Mouse (Mus musculus) embryonic facial prominence, embryonic 15.5 days (tissue): ENCODE results near the gene 1700037H04Rik. TPM values are rescaled to one million over a fixed set of nuclear protein-coding genes. Genes with fewer than 3 reads are reported as not detected.

Experiments
- ATAC-seq: fragments of 200-750 bp; cut with Nextera tagmentation; 2 replicates; pipeline ENCODE4 v1.8.0; 2017; ENCODE audit warnings: low read depth, moderate TSS enrichment; ENCODE audit not compliant: insufficient number of reproducible peaks, low FRiP score, low TSS enrichment
- H3K27ac ChIP-seq: fragments of 300-500 bp; sonication (generic); replicated peaks from 2 replicates; pipeline ENCODE4 v1.5.1; 2015; ENCODE audit warnings: mild to moderate bottlenecking, inconsistent platforms
- H3K27me3 ChIP-seq: fragments of 300-500 bp; sonication (generic); 2 replicates; pipeline ENCODE4 v1.6.1; 2015; ENCODE audit warnings: inconsistent platforms
- H3K36me3 ChIP-seq: fragments of 300-500 bp; sonication (generic); 2 replicates; pipeline ENCODE4 v1.6.1; 2015; ENCODE audit warnings: mild to moderate bottlenecking, inconsistent platforms
- H3K4me1 ChIP-seq: fragments of 300-500 bp; sonication (generic); 2 replicates; pipeline ENCODE4 v1.6.1; 2015; ENCODE audit warnings: inconsistent platforms
- H3K4me2 ChIP-seq: fragments of 300-500 bp; sonication (generic); replicated peaks from 2 replicates; pipeline ENCODE4 v1.6.1; 2015; ENCODE audit warnings: mild to moderate bottlenecking, inconsistent platforms
- H3K4me3 ChIP-seq: fragments of 300-500 bp; sonication (generic); replicated peaks from 2 replicates; pipeline ENCODE4 v1.5.1; 2015; ENCODE audit warnings: mild to moderate bottlenecking, inconsistent platforms
- H3K9ac ChIP-seq: fragments of 300-500 bp; sonication (generic); 2 replicates; pipeline ENCODE4 v1.6.1; 2015; ENCODE audit warnings: inconsistent platforms
- H3K9me3 ChIP-seq: fragments of 300-500 bp; sonication (generic); replicated peaks from 2 replicates; pipeline ENCODE4 v1.6.1; 2016; ENCODE audit warnings: inconsistent platforms
- WGBS: fragments of 180-500 bp; shearing (Covaris S2); methylation state at CpG from one replicate; pipeline ENCODE4 v1.1.7; 2015; 5-methylcytosine and 5-hydroxymethylcytosine counted together
- polyA plus RNA-seq: library from polyadenylated mRNA; unstranded; fragments of >200 nt; fragmentation: Nextera tagmentation; extraction: Ambion mirVana; gene quantifications from 2 replicates; pipeline ENCODE4 v1.2.1, GENCODE M21; 2015

The 1700037H04Rik gene
- polyA plus RNA-seq, 1 experiment from 2014 or later = 67.3 TPM

- 59% methylated on average over 7 of the region's 7 CpGs for WGBS
- no peak overlapping the region for H3K9ac ChIP-seq
- H3K4me3 ChIP-seq = no peak overlapping the region
- H3K4me1 ChIP-seq = peaks cover 16% of the 10 kb centered on the region
- no peaks in the 10 kb centered on the region for H3K9me3 ChIP-seq
- H3K4me2 ChIP-seq = no peak overlapping the region
- H3K27me3 ChIP-seq = no peaks in the 10 kb centered on the region
- H3K36me3 ChIP-seq = no peaks in the 10 kb centered on the region
- no peak for ATAC-seq
- H3K27ac ChIP-seq = peak overlapping the region; percentile 58
Observed at GRCm38 (mm10) chr2:131163924-131164323, 4.0 kb upstream of the 1700037H04Rik start.

GRCm38 (mm10) chr2:131160671-131161111, 810 bp upstream of the 1700037H04Rik start:
- ATAC-seq = peak; percentile 6; the same call in 1 of the 2 replicates
- peak overlapping the region; percentile 95 for H3K27ac ChIP-seq

DNA sequence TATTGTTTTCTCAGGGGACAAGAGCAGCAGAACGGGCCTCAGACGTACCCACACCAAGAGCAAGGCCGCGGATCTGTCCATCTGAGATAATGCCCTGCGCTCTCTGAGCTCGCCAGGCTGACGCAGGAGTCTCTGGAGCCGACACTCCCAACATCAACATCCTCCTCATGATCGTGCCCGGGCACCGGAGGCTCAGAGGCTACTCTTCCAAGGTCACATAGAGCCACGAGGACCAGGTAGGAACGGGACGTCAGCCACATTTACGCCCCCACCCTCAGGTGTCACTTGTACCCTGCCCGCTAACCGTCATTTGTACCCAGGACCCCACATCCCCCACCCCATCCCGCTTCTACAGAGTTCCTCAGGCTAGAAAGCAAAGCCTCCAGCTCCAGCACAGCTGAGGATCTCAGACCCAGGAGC, 380 bp downstream of the 1700037H04Rik start:
- no peaks in the 10 kb centered on the region for H3K27me3 ChIP-seq
- H3K4me1 ChIP-seq = peaks cover 20% of the 10 kb centered on the region
- peak; percentile 48 for ATAC-seq
- peaks cover 6% of the 10 kb centered on the region; the same call in 1 of the 2 replicates for H3K36me3 ChIP-seq
- peak overlapping the region; percentile 77 for H3K4me3 ChIP-seq
- H3K9me3 ChIP-seq = no peaks in the 10 kb centered on the region
- WGBS = under 1% methylated on average over 18 of the region's 18 CpGs
- H3K4me2 ChIP-seq = peak overlapping the region; percentile 93
- H3K27ac ChIP-seq = peak overlapping the region; percentile 95
- peak overlapping the region; percentile 90 for H3K9ac ChIP-seq

More at GRCm38 (mm10) chr2:131160671-131161111, 810 bp upstream of the 1700037H04Rik start:
- peak overlapping the region; percentile 93 for H3K4me2 ChIP-seq
- WGBS = under 1% methylated on average over 17 of the region's 17 CpGs
- peaks cover under 1% of the 10 kb centered on the region; the same call in 1 of the 2 replicates for H3K36me3 ChIP-seq
- H3K4me3 ChIP-seq = peak overlapping the region; percentile 77
- H3K9me3 ChIP-seq = no peaks in the 10 kb centered on the region
- no peaks in the 10 kb centered on the region for H3K27me3 ChIP-seq
- peak overlapping the region; percentile 60 for H3K9ac ChIP-seq
- peaks cover 20% of the 10 kb centered on the region for H3K4me1 ChIP-seq

DNA sequence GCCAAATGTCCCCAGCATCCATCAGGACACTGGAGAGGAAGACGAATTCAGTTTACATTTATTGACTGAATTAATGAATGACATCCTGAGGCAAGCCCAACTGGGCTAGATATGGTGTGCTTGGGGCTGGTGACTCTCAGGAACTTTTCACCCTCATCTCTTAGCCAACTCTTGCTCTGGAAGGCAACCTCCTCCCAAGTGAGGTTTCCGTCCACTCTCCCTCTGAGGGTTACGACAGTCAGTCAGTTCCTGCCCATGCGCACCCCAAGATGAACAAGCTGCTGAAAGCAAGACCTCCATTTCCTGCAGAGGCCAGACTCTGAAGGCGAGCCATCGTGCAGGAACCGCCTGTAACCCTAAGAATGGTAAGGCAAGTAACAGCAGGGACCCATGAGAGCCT, 2.9 kb downstream of the 1700037H04Rik start:
- no peak overlapping the region for H3K9ac ChIP-seq
- no peak overlapping the region for H3K27ac ChIP-seq
- no peak overlapping the region for H3K4me3 ChIP-seq
- H3K36me3 ChIP-seq = peaks cover 11% of the 10 kb centered on the region; the same call in 1 of the 2 replicates
- H3K4me1 ChIP-seq = peaks cover 17% of the 10 kb centered on the region
- no peaks in the 10 kb centered on the region for H3K27me3 ChIP-seq
- H3K4me2 ChIP-seq = no peak overlapping the region
- no peak for ATAC-seq
- WGBS = 91% methylated on average over 7 of the region's 7 CpGs
- no peaks in the 10 kb centered on the region for H3K9me3 ChIP-seq

DNA sequence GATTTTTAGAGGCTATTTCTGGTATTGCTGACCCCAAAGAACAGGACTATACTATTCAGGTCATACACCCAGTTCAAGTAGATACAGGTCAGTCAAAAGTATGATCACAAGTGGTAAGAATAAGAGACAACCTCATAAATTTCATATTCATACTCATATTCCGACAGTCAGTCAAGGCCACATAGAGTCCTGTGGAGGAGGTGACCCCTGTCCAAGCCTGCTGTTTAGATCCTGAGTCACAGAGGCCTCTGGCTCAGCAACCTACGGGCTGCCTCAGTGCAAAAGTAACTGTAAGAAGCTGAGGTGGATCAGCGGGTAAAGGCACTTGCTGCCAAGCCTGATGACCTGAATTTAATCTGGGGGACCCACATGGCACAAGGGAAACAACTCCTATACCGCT, 5.8 kb downstream of the 1700037H04Rik start:
- 91% methylated on average over 4 of the region's 4 CpGs for WGBS
- no peaks in the 10 kb centered on the region for H3K9me3 ChIP-seq
- ATAC-seq = no peak

DNA sequence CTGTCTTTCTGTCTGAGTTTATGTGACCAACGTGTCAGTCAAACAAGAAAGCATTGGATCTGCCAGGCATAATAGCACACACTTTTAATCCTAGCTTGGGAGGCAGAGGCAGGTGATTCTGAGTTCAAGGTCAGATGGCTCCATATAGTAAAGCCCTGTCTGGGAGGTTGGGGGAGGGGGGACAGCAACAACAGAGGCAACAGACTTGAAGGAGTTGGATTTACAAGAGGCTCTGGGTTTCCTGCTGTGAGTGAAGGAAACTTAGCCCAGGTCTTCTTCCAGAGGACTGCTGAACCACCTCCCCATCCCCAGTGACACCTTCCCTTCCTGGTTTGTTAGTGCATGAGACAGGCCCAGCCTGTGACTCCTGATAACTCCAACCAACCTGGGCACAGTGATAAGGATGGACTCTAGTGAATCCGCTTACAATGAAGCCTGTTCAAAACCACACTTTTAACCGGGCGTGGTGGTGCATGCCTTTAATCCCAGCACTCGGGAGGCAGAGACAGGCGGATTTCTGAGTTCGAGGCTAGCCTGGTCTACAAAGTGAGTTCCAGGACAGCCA, 7.6 kb downstream of the 1700037H04Rik start:
- Histone ChIP-seq H3K27ac (no peak overlapping the region), H3K9ac (no peak overlapping the region), H3K4me2 (no peak overlapping the region), H3K9me3 (no peaks in the 10 kb centered on the region), H3K36me3 (peaks cover 48% of the 10 kb centered on the region), H3K27me3 (no peaks in the 10 kb centered on the region), H3K4me1 (no peaks in the 10 kb centered on the region; the same call in 1 of the 2 replicates), H3K4me3 (no peak overlapping the region)
- no peak for ATAC-seq
- whole genome bisulfite sequencing = 91% methylated on average over 7 of the region's 7 CpGs

More for the DNA sequence above, 5.8 kb downstream of the 1700037H04Rik start:
- no peaks in the 10 kb centered on the region for H3K27me3 ChIP-seq
- H3K27ac ChIP-seq = no peak overlapping the region
- no peak overlapping the region for H3K4me3 ChIP-seq
- H3K4me1 ChIP-seq = peaks cover 8% of the 10 kb centered on the region
- H3K36me3 ChIP-seq = peaks cover 30% of the 10 kb centered on the region
- H3K4me2 ChIP-seq = no peak overlapping the region
- no peak overlapping the region for H3K9ac ChIP-seq

- Histone ChIP-seq H3K9ac (no peak overlapping the region), H3K9me3 (no peaks in the 10 kb centered on the region), H3K4me3 (no peak overlapping the region), H3K36me3 (peaks cover 72% of the 10 kb centered on the region), H3K4me2 (no peak overlapping the region), H3K27ac (no peak overlapping the region), H3K27me3 (no peaks in the 10 kb centered on the region), H3K4me1 (no peaks in the 10 kb centered on the region)
- 99% methylated on average over 3 of the region's 3 CpGs for WGBS
- ATAC-seq = no peak
Observed at GRCm38 (mm10) chr2:131149254-131149578, 10.7 kb downstream of the 1700037H04Rik start.

DNA sequence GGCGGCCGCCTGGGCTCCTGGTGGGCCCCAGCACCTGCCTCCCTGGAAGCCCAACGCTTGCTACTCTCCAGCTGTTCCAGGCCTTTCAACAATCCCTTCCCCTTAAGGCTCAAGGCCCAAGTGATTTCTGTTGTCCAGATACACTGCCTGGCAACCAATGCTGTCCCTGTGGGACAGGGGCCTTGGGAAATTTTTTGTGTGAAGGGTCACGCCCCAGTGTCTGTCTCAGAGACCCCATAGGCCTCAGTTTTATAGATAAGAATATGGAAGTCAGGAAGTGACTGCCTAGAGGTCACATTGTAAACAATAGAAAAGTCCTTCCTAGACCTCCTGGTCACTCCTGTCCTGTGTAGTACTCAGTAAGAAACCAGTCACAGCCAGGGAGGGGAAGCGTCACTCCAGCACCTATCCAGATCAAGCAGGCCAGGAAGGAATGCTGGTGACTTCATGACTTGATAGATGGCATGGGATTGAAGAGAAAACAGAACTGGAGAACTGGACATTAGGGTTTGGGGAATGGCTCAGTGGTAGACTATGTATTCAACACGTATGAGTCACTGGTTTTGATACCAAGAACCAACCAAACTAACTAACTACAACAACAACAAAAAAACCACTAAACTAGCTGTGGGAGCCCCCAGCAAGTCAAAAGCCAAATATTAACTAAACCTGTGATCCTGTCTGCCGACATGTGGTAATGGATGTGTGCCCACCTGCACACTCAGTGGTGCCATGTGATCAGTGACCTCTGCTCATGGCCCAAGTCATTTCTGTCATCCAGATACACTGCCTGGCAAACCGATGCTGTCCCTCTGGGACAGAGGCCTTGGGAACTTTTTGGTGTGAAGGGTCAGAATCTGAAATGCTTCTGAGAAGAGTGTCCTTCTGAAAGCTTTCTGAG, 11.3 kb downstream of the 1700037H04Rik start:
- ATAC-seq = no peak
- Histone ChIP-seq H3K27me3 (no peaks in the 10 kb centered on the region), H3K36me3 (peaks cover 76% of the 10 kb centered on the region)

GRCm38 (mm10) chr2:131147043-131147365, 12.9 kb downstream of the 1700037H04Rik start:
- Histone ChIP-seq H3K4me1 (peaks cover 5% of the 10 kb centered on the region; the same call in 1 of the 2 replicates), H3K9me3 (no peaks in the 10 kb centered on the region)

More for the DNA sequence above, 11.3 kb downstream of the 1700037H04Rik start:
- Histone ChIP-seq H3K27ac (no peak overlapping the region), H3K4me3 (no peak overlapping the region), H3K4me1 (no peaks in the 10 kb centered on the region), H3K9me3 (no peaks in the 10 kb centered on the region), H3K9ac (no peak overlapping the region), H3K4me2 (no peak overlapping the region)
- WGBS = 85% methylated on average over 8 of the region's 8 CpGs

GRCm38 (mm10) chr2:131146193-131147042, 13.5 kb downstream of the 1700037H04Rik start:
- Histone ChIP-seq H3K4me2 (no peak overlapping the region), H3K27ac (no peak overlapping the region), H3K4me3 (no peak overlapping the region), H3K27me3 (no peaks in the 10 kb centered on the region), H3K4me1 (peaks cover 5% of the 10 kb centered on the region; the same call in 1 of the 2 replicates), H3K9ac (no peak overlapping the region), H3K9me3 (no peaks in the 10 kb centered on the region), H3K36me3 (peaks cover 82% of the 10 kb centered on the region)
- whole genome bisulfite sequencing = 85% methylated on average over 21 of the region's 21 CpGs
- ATAC-seq = no peak

More at GRCm38 (mm10) chr2:131147043-131147365, 12.9 kb downstream of the 1700037H04Rik start:
- 90% methylated on average over 8 of the region's 8 CpGs for WGBS
- H3K4me3 ChIP-seq = no peak overlapping the region
- peaks cover 82% of the 10 kb centered on the region for H3K36me3 ChIP-seq
- no peak for ATAC-seq
- H3K9ac ChIP-seq = no peak overlapping the region
- H3K27me3 ChIP-seq = no peaks in the 10 kb centered on the region
- H3K4me2 ChIP-seq = no peak overlapping the region
- no peak overlapping the region for H3K27ac ChIP-seq

DNA sequence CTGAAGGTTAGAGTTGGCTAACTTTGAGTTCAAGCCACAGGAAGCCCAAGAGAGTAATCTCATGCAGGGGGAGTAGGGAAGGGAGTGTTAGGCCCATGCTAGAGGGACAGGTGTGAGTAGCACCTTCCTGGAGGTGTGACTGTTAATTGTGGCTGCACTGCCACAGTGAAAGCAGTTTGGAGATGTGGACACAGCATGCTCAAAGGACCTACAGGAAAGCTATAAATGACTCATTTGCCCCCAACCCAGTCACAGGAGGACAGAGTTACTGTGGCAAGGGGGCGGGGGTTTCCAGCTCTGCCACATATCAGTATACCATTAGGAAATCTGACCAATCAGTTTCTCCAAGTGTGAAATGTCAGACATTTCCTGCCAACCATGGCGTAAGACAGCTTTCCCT, 14.3 kb downstream of the 1700037H04Rik start:
- no peaks in the 10 kb centered on the region for H3K9me3 ChIP-seq
- no peaks in the 10 kb centered on the region for H3K27me3 ChIP-seq
- H3K9ac ChIP-seq = no peak overlapping the region
- 81% methylated on average over 2 of the region's 2 CpGs for WGBS
- ATAC-seq = no peak
- peaks cover 83% of the 10 kb centered on the region for H3K36me3 ChIP-seq
- peaks cover 5% of the 10 kb centered on the region; the same call in 1 of the 2 replicates for H3K4me1 ChIP-seq
- H3K4me2 ChIP-seq = no peak overlapping the region
- no peak overlapping the region for H3K27ac ChIP-seq
- H3K4me3 ChIP-seq = no peak overlapping the region
